Mouse (Mus musculus) layer of hippocampus, adult 8-10 months (tissue): ENCODE results near the gene Il2rg. TPM values are rescaled to one million over a fixed set of nuclear protein-coding genes. Genes with fewer than 3 reads are reported as not detected.

ENCODE experiments used
- DNase-seq, 2 experiments: peaks; one replicate each; pipeline ENCODE4 v3.0.0; 2022; ENCODE audit warnings: low spot score in 2 of 2
- total RNA-seq, 4 experiments: library from RNA; stranded (reverse); gene quantifications; 2 replicates each; pipeline ENCODE4 v1.2.4; 2022

The Il2rg gene
- total RNA-seq, result 1 to 10 TPM in 2 of 4 experiments, under 1 TPM in 2; 0.37 to 1.6 (median 1.1) TPM

DNA sequence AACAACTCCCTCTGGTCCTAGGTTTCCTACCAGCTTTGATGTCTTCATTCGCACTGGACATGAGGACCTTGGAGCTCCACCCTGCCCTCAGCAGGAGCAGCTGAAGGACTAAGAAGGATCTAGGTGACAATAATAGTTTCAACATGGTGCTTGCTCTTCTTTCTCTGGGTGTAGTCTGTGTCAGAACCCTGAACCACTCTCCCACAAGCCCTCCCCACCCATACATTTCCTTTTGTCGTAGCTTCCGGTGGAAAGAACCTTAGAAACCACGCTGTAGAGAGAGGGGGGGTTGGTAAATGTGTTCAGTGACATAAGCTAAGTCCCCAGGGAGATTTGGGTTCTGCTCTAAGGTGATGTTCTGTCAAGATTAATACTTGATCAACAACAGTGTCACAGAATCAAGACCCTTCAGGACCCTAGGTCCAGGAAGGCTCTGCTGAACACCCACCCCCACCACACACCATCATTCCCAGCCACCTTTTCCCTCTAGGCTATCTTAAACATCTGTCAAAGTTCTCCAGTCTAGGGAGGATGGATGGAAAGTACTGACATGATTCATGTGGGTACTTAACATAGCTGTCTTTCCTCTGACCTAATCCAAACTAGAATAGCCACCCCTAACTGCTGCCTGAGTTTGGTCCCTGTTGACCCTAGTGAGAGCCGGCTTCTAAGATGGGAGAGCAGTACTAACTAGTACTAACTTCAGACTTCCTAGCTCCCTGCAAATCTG, at the start of gene Il2rg:
Gene Il2rg, minus strand, starts transcription at position 231 of the 730 bp plus-strand sequence.
- DNase-seq, result no peak

DNA sequence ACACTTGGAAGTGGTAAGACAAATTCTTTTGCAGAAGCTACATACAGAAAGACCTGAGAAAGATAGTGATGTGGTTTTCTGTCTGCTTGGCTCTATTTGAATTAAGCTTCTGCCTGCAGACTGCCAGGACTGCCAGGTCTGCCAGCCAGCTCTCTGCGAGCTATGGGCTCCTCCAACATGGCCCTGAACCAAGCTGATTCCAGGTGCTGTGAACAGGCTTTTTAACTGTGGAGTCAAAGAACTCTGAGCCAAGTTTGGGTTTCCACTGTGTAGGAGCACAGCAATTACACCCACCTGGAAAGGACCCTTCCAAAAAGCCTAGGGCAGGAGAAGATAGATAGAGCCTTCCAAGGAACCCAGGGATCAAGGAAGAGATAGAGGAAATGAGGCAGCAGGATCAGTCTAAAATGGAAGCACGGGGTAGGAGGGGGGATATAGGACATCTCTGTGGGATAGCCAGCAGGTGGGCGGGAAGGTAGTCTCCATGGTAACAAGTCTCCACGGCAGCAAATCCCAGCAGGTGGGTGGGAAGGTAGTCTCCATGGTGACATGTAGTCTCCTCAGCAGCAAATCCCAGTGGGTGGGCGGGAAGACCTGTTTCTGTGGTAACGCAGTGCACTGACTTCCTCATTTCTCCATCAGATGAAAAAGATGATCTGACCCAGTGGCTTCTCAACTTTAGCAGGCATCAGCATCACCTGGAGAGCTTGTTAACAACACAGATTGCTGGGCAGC, 45.7 kb upstream of the Il2rg start:
- peak; percentile 79 to 92 for DNase-seq

DNA sequence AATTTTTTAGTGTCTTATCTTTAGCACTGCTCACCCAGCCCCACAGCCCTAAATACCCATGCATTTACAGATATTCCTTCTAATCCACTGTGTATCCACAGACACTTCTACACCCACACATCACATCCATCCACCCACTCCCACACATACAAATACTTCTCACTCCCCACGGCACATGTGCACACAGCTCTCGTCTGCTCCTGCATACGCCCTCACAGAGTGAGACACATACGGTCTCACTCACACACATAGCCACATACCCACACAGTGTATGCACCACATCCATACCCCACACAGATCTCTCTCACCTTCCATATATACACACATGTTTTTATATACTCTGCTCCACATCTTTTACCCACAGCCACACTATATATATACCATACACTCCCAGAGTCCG, 41.2 kb upstream of the Il2rg start:
- no peak for DNase-seq

DNA sequence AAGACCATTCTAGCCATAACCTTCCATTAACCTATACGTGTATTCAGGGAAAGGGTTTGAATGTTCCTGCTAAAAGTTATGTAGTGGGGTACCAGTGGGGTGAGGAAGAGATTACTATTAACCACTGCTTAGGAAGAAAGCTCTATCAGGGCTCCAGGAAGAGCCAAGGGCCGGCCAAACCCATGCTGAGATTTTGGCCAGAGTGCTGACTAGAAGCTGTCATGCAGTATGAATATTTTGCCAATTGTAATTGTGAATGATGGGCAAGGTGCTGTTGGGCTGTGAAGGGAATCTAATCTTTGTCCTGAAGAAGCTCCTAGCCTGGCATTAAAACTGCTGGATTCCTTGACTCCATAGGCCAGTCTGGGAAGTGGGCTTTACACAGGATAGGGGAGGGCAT, 36.6 kb upstream of the Il2rg start:
- no peak for DNase-seq

DNA sequence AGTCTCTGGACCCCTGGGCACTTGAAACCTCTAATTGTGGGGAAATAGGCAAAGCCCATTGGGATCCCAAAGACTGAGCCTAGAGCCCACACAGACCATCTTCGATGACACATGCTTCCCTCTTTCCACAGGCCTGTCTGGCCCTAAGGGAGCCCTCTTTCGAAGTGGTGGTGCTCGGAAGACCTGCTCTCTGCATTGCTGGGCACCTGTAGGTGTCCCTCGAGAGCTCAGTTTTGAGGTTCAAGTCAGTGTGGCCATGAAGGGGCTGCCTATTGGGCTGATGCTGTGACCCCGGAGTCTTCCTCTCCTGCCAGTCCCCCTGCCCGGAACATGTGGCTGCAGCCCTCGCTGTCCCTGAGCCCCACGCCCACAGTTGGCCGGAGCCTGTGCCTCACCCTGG, 33.6 kb upstream of the Il2rg start:
- no peak for DNase-seq

DNA sequence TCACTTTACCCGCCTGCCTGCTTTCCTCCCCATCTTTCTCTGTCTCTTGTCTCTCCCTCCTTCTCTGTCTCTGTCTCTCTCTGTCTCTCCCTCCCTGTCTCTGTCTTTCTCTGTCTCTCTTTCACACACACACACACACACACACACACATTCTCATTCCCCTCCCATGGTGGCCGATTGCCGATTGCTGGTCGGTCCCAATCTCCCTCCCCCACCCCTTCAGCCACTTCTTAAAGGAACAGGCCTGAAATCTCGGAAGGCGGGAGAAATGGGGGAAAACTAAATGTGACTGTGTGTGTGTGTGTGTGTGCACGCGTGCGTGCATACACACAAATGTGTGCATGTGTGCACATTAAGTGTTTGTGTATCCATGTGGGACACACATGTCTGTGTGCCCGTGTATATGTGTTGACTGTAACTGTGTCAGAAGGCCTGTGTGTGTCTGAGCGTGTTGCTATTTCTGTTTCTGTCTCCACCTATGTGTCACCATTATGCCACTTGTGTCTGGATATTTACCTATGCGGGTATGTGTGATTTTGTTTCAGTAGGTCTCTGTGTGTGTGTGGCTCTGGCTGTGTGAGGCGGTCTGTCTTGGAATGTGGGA, 32.5 kb upstream of the Il2rg start:
- no peak for DNase-seq

DNA sequence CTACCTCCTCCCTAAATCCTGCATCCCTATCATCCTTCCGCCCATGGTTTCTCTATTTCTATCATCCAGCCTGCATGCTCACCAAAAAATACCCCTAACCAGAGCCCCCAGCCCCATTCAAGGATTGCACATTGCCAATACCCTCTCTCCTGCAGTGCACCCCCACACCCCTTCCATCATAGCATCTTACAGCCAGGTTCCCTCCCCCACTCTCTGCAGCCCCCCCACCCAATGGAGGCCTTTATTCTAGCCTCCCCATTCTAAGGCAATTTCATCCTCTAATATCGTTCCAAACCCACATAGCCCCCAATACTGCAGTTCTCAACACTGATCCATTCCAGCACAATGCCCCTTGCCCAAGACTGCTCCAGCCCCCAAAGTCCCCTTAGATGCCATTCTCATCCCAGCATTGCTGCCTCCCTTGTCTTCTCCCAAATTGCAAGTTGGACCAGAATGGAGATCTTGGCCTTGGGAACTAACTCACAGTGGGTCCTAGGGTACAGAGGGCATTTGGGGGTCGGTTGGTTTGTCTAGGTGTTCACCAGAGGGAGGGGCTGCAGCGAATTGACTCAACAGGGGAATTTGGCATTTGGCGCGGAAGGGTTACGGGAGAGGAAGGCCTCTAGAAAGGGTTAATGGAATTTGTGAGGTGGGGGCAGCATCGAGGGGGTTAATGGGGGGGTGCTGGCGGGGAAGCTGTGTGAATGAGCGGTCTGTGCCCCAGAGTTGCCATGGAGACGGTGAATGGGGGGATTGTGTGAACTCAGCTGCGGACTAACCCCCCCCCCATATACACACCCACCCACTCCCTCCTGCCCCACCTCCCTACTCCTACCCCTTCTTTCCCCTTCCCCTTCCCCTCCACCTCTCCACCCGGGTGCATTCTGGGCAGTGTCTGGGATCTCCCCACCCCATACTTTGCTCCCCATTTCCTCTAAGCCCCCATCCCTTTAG, 31.7 kb upstream of the Il2rg start:
- DNase-seq, result no peak

DNA sequence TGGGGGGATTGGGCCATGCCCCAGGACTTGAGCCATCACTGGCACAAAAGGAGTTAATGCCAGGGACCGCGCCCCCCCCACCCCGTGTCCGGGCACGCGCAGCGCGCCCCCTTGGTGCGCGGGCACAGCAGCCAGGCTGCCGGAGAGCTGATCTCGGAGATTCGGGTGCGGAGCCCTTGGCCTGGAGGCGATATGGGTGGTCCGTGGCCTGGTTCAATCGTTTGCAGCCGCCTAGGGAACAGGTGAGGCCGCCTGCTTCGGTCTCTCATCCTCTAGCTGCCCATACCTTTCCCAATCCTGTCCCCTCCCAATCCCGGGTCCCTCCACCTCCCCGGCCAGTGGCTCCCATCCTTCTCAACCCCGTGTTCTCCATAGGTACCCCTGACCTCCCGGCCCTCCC, 31.0 kb upstream of the Il2rg start, which contains the start of gene Nlgn3:
Gene Nlgn3, plus strand, starts transcription at position 114 of the 400 bp plus-strand sequence.
- DNase-seq, result peak in 1 of 2 experiments; percentile 39

DNA sequence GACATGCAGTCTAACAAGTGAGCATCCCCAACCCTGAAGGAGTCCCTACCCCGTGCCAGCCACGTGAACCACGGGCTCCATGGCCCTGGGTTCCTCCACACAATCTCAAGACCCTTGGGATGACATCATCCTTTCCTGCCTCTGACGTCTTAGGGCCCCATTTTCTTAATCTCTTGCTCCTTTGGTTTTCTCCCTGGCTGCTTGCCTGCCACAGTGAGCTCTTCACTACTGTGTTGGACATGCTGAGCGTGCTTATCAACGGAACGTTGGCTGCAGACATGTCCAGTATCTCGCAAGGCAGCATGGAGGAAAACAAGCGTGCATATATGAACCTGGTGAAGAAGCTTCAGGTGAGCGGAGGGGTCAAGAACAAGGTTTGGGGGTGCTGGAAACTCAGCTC, 22.1 kb upstream of the Il2rg start:
- DNase-seq, result no peak

DNA sequence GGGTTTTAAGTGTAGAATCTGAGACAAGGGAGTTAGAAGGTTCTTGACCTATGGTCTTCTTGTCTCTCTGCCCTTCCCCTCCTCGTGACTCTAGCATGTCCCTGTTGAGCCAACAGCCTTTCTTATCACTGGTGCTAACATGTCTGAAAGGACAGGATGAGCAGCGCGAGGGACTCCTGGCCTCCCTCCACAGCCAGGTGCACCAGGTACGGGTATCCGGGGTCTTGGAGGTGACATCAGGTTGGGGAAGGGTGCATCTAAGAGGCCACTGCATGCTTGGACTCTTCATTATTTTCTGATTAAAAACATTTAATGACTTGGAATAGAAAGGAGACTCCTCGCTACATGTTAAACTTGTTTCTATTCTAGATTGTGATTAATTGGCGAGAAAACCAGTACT, 21.0 kb upstream of the Il2rg start:
- DNase-seq, result no peak

DNA sequence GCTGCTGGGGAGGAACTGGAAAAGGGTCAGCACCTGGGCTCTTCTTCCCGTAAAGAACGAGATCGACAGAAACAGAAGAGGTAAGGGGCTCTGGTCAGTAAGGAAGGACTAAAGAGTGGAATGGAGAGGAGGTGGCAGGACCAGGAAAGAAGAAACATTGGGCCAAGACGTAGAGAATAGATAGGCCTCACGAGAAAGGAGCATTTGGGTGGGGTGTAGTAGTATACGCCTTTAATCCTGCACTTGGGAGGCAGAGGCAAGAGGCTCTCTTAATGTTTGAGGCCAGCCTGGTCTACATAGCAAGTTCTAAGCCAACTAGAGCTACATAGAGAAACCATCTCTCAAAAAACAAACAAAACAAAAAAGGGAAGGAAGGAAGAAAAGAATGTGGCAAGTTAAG, 20.4 kb upstream of the Il2rg start:
- no peak for DNase-seq

DNA sequence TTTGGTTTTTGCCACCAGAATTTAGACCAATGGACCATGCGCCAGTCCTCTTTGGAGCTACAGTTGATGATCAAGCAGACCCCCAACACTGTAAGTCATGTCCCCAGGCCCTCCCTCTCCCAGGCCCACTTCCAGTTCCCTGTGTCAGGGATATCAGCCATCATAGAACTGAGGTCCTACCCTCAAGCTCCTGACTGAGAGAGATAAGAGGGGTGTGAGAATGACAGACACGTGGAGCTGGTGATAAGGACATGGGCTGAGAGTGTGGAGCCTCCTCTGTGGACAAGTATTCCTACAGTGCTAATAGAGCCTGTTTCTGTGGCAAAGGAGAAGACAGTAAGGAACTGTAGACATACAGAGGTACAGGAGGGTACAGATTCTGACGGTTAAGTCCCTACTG, 19.5 kb upstream of the Il2rg start:
- no peak for DNase-seq

DNA sequence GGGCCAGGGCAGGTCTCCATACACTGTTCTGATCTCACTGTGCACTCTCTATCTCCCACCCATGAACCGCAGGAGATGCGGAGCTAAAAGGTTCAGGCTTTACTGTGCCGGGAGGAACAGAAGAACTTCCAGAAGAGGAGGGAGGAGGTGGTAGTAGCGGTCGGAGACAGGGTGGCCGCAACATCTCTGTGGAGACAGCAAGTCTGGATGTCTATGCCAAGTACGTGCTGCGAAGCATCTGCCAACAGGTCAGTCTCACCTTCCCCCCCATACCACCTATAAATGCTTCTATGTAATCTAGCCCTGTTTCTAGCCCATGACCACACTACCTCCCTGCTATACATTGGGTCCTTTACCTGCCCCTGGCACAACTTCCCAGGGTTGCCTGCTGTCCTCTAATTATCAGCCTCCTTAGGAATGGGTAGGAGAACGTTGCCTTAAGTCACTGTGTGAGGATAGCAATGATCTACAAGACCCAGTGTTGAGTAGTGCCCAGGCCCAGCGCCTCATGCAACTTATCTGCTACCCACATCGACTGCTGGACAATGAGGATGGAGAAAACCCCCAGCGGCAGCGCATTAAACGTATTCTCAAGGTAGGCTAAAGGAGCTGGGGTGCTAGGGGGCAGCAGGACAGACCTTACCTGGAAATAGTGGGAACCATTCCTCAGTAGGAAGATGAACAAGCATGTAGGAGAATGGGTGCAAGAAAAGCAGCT, 18.1 kb upstream of the Il2rg start:
- DNase-seq, result no peak

DNA sequence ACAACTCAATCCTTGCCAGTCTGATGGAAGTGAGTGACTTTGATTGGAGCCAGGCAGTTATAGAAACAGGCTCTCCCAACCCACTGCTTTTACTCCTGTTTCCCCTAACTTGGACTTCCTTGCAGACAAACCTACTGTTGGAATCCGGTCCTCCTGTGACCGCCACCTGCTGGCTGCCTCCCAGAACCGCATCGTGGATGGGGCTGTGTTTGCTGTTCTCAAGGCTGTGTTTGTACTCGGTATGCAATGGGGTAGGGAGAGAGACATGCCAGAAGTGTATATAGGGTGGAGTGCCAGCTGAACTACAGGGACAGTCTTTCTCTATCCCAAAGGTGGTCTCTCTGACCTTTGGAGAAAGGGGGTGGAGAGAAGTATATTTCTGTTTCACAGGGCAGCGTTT, 17.5 kb upstream of the Il2rg start:
- no peak for DNase-seq

DNA sequence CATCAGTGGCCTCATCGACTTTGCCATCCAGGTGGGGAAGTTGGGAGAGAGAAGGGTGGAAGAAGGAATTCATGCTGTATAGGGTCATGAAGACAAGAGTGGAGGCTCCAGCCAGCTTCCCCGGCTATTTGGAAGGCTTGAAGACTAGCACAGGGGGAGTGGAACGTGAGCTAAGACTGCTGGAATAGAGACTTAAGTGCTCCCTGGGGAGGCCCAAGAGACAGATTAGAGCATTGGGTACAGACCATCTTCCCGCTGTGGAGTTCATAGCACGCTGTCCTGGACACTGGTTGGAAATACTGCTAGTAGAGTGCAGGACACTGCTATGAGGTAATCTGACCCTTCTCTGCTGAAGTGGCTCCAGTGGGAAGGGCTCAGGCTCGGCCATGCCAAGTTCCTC, 14.8 kb upstream of the Il2rg start:
- no peak for DNase-seq

DNA sequence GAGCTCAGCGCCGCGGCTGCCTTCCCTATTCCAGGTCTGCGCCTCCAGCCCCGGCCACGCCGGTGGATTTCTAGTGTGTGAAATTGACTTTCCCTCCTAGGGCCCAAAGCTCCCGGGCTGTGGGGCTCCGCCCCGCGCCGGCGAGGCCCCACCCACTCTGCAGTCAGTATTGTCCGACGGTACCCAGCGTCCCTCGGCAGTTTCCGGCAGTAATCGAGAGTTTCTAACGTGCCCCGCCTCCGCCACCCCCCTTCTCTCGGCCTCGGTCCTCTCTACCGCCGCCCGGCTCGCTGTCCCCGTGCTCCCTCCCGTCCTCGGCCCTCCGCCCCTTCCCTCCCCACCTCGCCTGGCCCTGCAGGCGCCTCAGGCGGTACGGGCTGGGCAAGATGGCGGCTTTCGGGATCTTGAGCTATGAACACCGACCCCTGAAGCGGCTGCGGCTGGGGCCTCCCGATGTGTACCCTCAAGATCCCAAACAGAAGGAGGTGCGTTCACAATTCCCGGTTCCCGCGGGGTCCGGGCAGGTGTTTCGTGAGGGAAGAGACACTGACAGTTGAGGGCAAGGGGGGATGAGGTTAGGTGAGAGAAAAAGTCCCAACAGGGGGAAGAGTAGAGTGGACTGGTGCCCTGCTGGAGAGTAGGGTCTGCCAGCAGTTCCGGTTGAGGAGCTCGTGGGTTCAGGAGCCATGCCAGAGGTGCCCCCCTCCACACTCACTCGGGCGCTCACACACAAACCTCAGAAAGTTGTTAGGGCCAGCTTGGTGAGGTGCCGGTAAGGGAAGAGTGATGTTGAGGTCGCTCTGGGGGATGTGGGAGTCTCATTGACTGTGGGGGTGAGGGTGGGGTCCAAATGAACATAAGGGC, 6.1 kb upstream of the Il2rg start, which contains the start of gene Med12:
Gene Med12, plus strand, starts transcription at position 156 of the 864 bp plus-strand sequence.
- DNase-seq, result peak; percentile 75 to 77

DNA sequence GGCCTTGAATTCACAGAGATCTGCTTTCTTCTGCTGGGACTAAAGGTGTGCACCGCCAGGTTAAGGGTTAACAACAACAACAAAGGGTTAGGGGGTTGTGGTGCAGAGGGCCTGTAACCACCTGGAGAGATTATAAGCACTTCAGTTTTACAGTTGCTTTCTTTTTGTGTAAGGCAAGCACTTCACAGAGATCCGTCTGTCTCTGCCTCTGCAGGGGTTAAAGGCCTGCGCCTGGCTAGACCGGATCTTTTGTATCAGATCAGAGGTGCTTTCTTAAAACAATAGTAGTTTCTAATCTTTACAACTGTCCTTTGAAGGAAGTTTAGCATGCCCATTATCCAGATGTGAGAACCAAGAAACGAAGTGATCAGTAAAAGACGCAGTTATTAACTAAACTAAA, 5.4 kb upstream of the Il2rg start:
- no peak for DNase-seq

DNA sequence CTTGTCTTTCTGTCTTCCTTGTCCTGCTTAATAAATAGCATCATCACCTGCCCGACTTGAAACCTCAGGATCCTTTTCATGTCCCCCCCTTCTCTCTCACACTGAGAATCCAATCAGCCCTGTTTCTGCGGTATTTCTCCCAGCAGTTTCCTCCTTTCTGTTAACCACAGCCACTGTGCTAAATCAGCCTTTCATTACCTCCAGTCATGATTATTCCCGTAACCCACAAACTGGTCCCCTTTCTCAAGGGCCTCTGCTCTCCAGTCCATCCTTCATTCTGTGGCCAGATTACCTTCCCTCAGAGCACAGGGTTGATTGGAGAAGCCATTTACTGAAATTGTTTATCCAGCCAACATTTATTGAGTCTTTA, 685 bp upstream of the Il2rg start, which contains the start of gene Gm20489:
Gene Gm20489, minus strand, starts transcription at position 269 of the 370 bp plus-strand sequence.
- DNase-seq, result no peak

DNA sequence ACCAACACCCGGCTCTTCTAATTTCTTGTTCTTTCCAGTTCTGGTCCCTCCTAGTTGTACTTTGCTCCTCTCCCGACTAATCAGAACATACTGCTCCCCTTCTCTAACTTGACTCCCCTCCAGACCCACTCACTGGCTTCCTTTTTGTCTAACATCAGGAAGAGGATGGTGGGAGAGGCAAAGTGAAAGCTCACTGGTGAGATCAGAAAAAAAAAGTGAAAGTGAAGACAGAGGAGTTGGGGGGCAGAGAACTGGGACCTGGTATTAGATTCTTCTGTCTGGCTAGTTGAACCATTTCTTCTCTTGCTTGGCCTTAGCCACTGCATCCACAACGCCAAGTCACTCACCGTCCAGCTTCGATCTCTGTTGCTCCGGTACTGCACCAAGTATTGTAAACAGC, 1.4 kb downstream of the Il2rg start:
- no peak for DNase-seq

DNA sequence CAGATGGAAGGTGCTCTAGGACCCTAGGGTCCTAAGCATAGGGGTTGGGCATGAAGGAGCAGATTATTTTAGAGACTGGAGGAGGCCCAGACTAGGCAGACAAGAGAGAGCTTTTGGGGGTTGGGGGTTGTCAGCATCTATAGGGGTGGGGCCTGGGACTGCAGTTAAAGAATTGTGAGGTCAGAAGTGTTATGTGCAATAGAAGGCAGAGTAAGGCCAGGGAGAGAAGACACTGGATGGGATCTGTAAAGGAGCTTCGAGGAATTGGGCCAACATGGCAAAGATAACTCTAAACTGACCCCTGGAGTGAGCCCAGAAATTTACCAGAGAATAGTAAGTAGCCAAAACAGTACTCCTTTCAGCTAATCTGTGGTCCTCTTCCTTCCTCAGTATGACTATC, 4.2 kb downstream of the Il2rg start, which contains the start of gene Gm614:
Gene Gm614, minus strand, starts transcription at position 101 of the 400 bp plus-strand sequence.
- no peak for DNase-seq
